Mouse (Mus musculus): ENCODE measurements around the gene Dbi. TPM values are rescaled to one million over a fixed set of nuclear protein-coding genes. Genes with fewer than 3 reads are reported as not detected.

Dbi gene
- polyA plus RNA-seq, 1 experiment: 247 TPM

GRCm38 (mm10) chr1:120158474-120159127 lies 37.7 kb upstream of the Dbi start:
- WGBS: 97% methylated on average over 9 of the region's 9 CpGs
- DNase-seq: no peak
- Histone ChIP-seq H3K4me1 (replicated peaks; ENCODE audit: control insufficient read depth, insufficient read depth, low read length) (no peaks in the 10 kb centered on the region), H3K27me3 (ENCODE audit: control insufficient read depth, insufficient read depth, low read length) (no peaks in the 10 kb centered on the region), H3K27ac (ENCODE audit: control insufficient read depth, insufficient read depth, low read length) (no peak overlapping the region), H3K36me3 (ENCODE audit: control insufficient read depth, insufficient read depth, low read length) (no peaks in the 10 kb centered on the region), H3K4me3 (ENCODE audit: control insufficient read depth, insufficient read depth, low read length) (no peak overlapping the region)
- TF ChIP-seq CTCF (IDR thresholded peaks at IDR 0.05; ENCODE audit: borderline replicate concordance, control insufficient read depth, extremely low read depth, insufficient read depth, low read length, poor library complexity): no peak
- TF ChIP-seq POLR2A (IDR thresholded peaks at IDR 0.05; ENCODE audit: control insufficient read depth, extremely low read depth, insufficient read depth, low read length, poor library complexity): no peak

GRCm38 (mm10) chr1:120155325-120155724 lies 34.4 kb upstream of the Dbi start:
- no peak for TF ChIP-seq POLR2A (IDR thresholded peaks at IDR 0.05; ENCODE audit: control insufficient read depth, extremely low read depth, insufficient read depth, low read length, poor library complexity)
- TF ChIP-seq CTCF (IDR thresholded peaks at IDR 0.05; ENCODE audit: borderline replicate concordance, control insufficient read depth, extremely low read depth, insufficient read depth, low read length, poor library complexity): no peak
- Histone ChIP-seq H3K4me3 (ENCODE audit: control insufficient read depth, insufficient read depth, low read length) (no peak overlapping the region), H3K36me3 (ENCODE audit: control insufficient read depth, insufficient read depth, low read length) (no peaks in the 10 kb centered on the region), H3K27me3 (ENCODE audit: control insufficient read depth, insufficient read depth, low read length) (no peaks in the 10 kb centered on the region), H3K4me1 (replicated peaks; ENCODE audit: control insufficient read depth, insufficient read depth, low read length) (no peaks in the 10 kb centered on the region), H3K27ac (ENCODE audit: control insufficient read depth, insufficient read depth, low read length) (no peak overlapping the region)
- DNase-seq: peak; percentile 29
- WGBS: 41% methylated on average over 1 of the region's 1 CpGs

GRCm38 (mm10) chr1:120154232-120154631 lies 33.4 kb upstream of the Dbi start:
- DNase-seq: peak; percentile 19
- Histone ChIP-seq H3K27ac (ENCODE audit: control insufficient read depth, insufficient read depth, low read length) (no peak overlapping the region), H3K36me3 (ENCODE audit: control insufficient read depth, insufficient read depth, low read length) (no peaks in the 10 kb centered on the region), H3K27me3 (ENCODE audit: control insufficient read depth, insufficient read depth, low read length) (no peaks in the 10 kb centered on the region), H3K4me3 (ENCODE audit: control insufficient read depth, insufficient read depth, low read length) (no peak overlapping the region), H3K4me1 (replicated peaks; ENCODE audit: control insufficient read depth, insufficient read depth, low read length) (no peaks in the 10 kb centered on the region)
- TF ChIP-seq POLR2A (IDR thresholded peaks at IDR 0.05; ENCODE audit: control insufficient read depth, extremely low read depth, insufficient read depth, low read length, poor library complexity) (no peak), CTCF (IDR thresholded peaks at IDR 0.05; ENCODE audit: borderline replicate concordance, control insufficient read depth, extremely low read depth, insufficient read depth, low read length, poor library complexity) (no peak)

- Histone ChIP-seq H3K4me1 (replicated peaks; ENCODE audit: control insufficient read depth, insufficient read depth, low read length) (no peaks in the 10 kb centered on the region), H3K4me3 (ENCODE audit: control insufficient read depth, insufficient read depth, low read length) (no peak overlapping the region), H3K27me3 (ENCODE audit: control insufficient read depth, insufficient read depth, low read length) (no peaks in the 10 kb centered on the region), H3K36me3 (ENCODE audit: control insufficient read depth, insufficient read depth, low read length) (no peaks in the 10 kb centered on the region), H3K27ac (ENCODE audit: control insufficient read depth, insufficient read depth, low read length) (no peak overlapping the region)
- DNase-seq: no peak
- TF ChIP-seq POLR2A (IDR thresholded peaks at IDR 0.05; ENCODE audit: control insufficient read depth, extremely low read depth, insufficient read depth, low read length, poor library complexity) (no peak), CTCF (IDR thresholded peaks at IDR 0.05; ENCODE audit: borderline replicate concordance, control insufficient read depth, extremely low read depth, insufficient read depth, low read length, poor library complexity) (no peak)
These were observed 26.1 kb upstream of the Dbi start for GRCm38 (mm10) chr1:120146994-120147393.

GRCm38 (mm10) chr1:120145527-120146216 lies 24.8 kb upstream of the Dbi start:
- H3K36me3 ChIP-seq (ENCODE audit: control insufficient read depth, insufficient read depth, low read length): no peaks in the 10 kb centered on the region
- TF ChIP-seq CTCF (IDR thresholded peaks at IDR 0.05; ENCODE audit: borderline replicate concordance, control insufficient read depth, extremely low read depth, insufficient read depth, low read length, poor library complexity) (no peak), POLR2A (IDR thresholded peaks at IDR 0.05; ENCODE audit: control insufficient read depth, extremely low read depth, insufficient read depth, low read length, poor library complexity) (no peak)

GRCm38 (mm10) chr1:120142551-120142950 lies 21.7 kb upstream of the Dbi start:
- no peaks in the 10 kb centered on the region for H3K27me3 ChIP-seq (ENCODE audit: control insufficient read depth, insufficient read depth, low read length)
- no peak overlapping the region for H3K4me3 ChIP-seq (ENCODE audit: control insufficient read depth, insufficient read depth, low read length)
- H3K27ac ChIP-seq (ENCODE audit: control insufficient read depth, insufficient read depth, low read length): no peak overlapping the region
- H3K4me1 ChIP-seq (replicated peaks; ENCODE audit: control insufficient read depth, insufficient read depth, low read length): no peaks in the 10 kb centered on the region
- 82% methylated on average over 5 of the region's 5 CpGs for WGBS
- DNase-seq: no peak
- H3K36me3 ChIP-seq (ENCODE audit: control insufficient read depth, insufficient read depth, low read length): no peaks in the 10 kb centered on the region
- TF ChIP-seq POLR2A (IDR thresholded peaks at IDR 0.05; ENCODE audit: control insufficient read depth, extremely low read depth, insufficient read depth, low read length, poor library complexity): no peak
- no peak for TF ChIP-seq CTCF (IDR thresholded peaks at IDR 0.05; ENCODE audit: borderline replicate concordance, control insufficient read depth, extremely low read depth, insufficient read depth, low read length, poor library complexity)

More at GRCm38 (mm10) chr1:120145527-120146216, 24.8 kb upstream of the Dbi start:
- no peak for DNase-seq
- Histone ChIP-seq H3K27ac (ENCODE audit: control insufficient read depth, insufficient read depth, low read length) (no peak overlapping the region), H3K4me3 (ENCODE audit: control insufficient read depth, insufficient read depth, low read length) (no peak overlapping the region), H3K4me1 (replicated peaks; ENCODE audit: control insufficient read depth, insufficient read depth, low read length) (no peaks in the 10 kb centered on the region), H3K27me3 (ENCODE audit: control insufficient read depth, insufficient read depth, low read length) (no peaks in the 10 kb centered on the region)
- 97% methylated on average over 8 of the region's 8 CpGs for WGBS

All from thymus, adult 2 months (tissue).